Comparison of ENCODE assay signal across 21 mouse cellular contexts in the genomic region with DNA sequence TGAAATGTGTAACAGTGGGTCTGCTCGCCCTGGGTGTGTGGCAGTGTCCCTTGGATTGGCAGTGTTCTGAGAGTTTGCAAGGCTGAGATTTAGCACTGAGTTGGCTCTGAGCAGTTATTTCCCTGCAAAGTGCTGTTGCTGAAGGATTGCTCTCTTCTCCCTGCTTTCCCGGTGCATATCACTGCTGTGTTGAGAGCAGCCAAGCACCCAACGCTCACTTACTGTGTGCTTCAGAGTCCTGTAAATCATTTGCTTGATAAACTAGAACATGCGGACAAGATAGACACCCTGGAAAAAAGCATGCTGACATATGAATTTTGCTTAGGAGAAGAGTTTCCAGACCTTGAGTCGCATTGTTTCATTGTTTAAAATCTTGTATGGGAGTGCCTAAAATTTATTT. TPM values are rescaled to one million over a fixed set of nuclear protein-coding genes. Genes with fewer than 3 reads are reported as not detected.
"Had no signal": no experiment of that assay in that cellular context is flagged by ENCODE, and none has a peak within 500 bp of the region (broad histone marks: within the 10 kb centered on the region; RNA-seq: fewer than 3 reads in every experiment).

No protein-coding gene starts in this region.

- H3K4me3 ChIP-seq: intestine, embryonic 15.5 days; left cerebral cortex, adult 2 months; limb, embryonic 15.5 days; liver, embryonic 12.5 days; midbrain, embryonic 10.5 days; myocyte; neural tube, embryonic 12.5 days had no signal

- H3K9ac ChIP-seq: intestine, embryonic 15.5 days; limb, embryonic 15.5 days; liver, embryonic 12.5 days; lung, embryonic 14.5 days; neural tube, embryonic 12.5 days had no signal

- H3K9me3 ChIP-seq: intestine, embryonic 15.5 days; limb, embryonic 15.5 days; liver, embryonic 12.5 days; midbrain, embryonic 10.5 days; neural tube, embryonic 12.5 days had no signal

- H3K4me1 ChIP-seq: intestine, embryonic 15.5 days; limb, embryonic 15.5 days; liver, embryonic 12.5 days; midbrain, embryonic 10.5 days; neural tube, embryonic 12.5 days had no signal

- H3K4me2 ChIP-seq: intestine, embryonic 15.5 days; limb, embryonic 15.5 days; liver, embryonic 12.5 days; lung, embryonic 14.5 days; neural tube, embryonic 12.5 days had no signal

- H3K27me3 ChIP-seq: intestine, embryonic 15.5 days; limb, embryonic 15.5 days; liver, embryonic 12.5 days; neural tube, embryonic 12.5 days had no signal

- DNase-seq: lung, embryonic 14.5 days; lung, postnatal 10 days; lung, postnatal 4 days; midbrain, embryonic 14.5 days; right cerebral cortex, postnatal 14 days; thymus, adult 18-20 months; thymus, postnatal 14 days had no signal

- ATAC-seq: intestine, embryonic 15.5 days; liver, embryonic 12.5 days had no signal

- H3K36me3 ChIP-seq: intestine, embryonic 15.5 days; limb, embryonic 15.5 days; liver, embryonic 12.5 days; midbrain, embryonic 10.5 days; neural tube, embryonic 12.5 days had no signal

- H3K27ac ChIP-seq: intestine, embryonic 15.5 days; left cerebral cortex, adult 2 months; limb, embryonic 15.5 days; liver, embryonic 12.5 days; midbrain, embryonic 10.5 days; neural tube, embryonic 12.5 days had no signal

RNA-seq across cellular contexts. Expression of a gene that starts 6.9 kb away (rescaled TPM):
- total RNA-seq: layer of hippocampus, postnatal 25 days; left cerebral cortex, adult 2 months; left cerebral cortex, postnatal 25 days; megakaryocyte, adult 5-6 weeks; neutrophil, adult 5-6 weeks had no signal
- polyA plus RNA-seq: intestine, embryonic 15.5 days; limb, embryonic 11.5 days; limb, embryonic 15.5 days; liver, embryonic 12.5 days; liver, embryonic 16.5 days; lung, embryonic 14.5 days; midbrain, embryonic 10.5 days; midbrain, embryonic 14.5 days; myocyte; neural tube, embryonic 12.5 days; stomach, embryonic 14.5 days had no signal
